Mouse (Mus musculus): ENCODE data around the gene Med22. TPM values are rescaled to one million over a fixed set of nuclear protein-coding genes. Genes with fewer than 3 reads are reported as not detected.

Med22 gene
- polyA plus RNA-seq, 1 experiment from 2014 or later = 164 TPM

DNA sequence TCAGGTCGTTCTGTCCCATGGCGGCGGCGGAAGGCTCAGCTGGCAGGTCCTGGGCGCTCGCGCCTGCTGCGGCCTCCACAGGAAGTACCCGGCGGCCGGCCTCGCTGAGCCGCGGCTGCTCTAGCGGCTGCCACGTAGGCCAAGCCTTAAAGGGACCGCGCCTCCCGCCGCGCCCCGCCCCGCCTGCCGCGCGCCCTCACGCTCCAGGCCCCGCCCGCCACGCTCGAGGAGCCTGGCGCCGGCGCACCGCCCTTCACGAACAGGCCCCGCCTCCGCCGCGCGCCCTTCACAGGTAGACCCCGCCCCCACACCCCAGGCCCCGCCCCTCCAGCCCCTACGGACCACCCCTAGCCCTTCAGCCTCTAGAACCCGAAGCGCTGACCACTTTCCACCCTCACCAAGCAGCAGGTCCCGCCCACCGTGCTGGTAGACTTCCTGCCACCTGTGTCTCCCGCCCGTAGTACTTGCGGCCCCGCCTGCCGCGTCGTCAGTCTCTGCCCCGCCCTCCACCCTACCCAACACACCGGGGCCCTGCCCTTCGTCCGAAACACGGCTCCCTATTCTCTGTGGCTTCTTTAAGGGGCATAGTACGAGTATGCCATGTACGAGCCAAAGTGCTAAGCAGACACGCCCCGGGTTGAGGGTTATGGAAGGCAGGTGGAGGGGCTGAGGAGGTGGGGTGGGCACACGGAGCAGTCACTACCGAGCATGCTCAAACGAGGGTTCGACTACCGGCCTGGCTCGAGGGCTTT, 23.0 kb upstream of the Med22 start, which contains the start of the genes Surf4 and Stkld1:
Surf4 (minus strand) TSS at position 625 of the 752 bp plus-strand sequence.
Stkld1 (plus strand) TSS at position 744 of the 752 bp plus-strand sequence.
- 0 out of 2 replicates have a peak, but pooled peaks cover 14% of the 10 kb centered on the region for H3K36me3 ChIP-seq
- peak within 1 kb of the TSS; percentile 96 for H3K4me2 ChIP-seq (replicated peaks)
- H3K27me3 ChIP-seq = no peaks in the 10 kb centered on the region; the same call in 1 of the 2 replicates
- peaks cover 31% of the 10 kb centered on the region for H3K4me1 ChIP-seq (replicated peaks)
- H3K4me3 ChIP-seq (replicated peaks) = peak within 1 kb of the TSS; percentile 97
- H3K9ac ChIP-seq (replicated peaks) = peak within 1 kb of the TSS; percentile 99
- H3K27ac ChIP-seq = peak within 1 kb of the TSS; percentile 81
- WGBS = 2% methylated on average over 52 of the region's 70 CpGs
- ATAC-seq = peak; percentile 95
- H3K9me3 ChIP-seq = no peaks in the 10 kb centered on the region

DNA sequence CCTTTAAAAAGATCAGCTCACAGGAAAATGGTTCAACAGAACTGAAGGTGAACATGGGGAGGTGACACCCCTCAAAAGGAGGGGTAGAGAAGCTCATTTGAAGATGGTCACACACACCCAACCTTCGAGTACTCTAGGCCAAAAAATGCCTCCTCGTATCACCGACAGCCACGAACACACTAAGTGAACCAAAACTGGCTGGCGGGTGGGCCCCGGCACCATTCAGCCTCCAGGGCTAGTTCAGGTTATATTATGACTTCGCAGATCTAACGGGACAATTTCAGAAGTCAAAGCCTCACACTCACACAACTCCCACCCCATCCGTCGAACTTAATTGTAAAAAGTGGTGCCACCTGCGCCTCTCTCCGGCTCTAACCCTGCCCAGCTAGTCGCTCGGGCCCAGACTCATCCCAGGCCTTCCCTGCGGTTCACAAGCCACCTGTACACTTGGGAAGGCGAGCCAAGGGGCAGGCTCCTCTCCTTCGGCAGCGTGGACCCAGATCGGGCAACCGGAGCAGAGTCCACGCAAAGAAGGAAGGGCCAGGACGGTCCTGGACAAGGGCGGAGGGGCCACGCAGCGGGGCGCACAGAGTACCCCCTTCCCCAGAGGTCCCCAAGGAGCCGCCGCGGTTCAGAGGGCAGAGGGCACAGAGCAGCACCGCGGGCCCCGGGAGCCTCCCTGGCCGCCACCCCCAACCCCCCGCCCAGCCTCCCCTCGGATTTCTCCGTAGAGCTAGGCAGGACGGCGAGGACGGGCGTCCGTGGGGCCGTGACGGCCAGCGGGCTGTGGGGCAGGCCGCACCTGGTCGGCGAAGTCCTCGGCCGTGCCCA, 22.2 kb upstream of the Med22 start:
- Histone ChIP-seq H3K4me3 (replicated peaks) (peak overlapping the region; percentile 97), H3K4me1 (replicated peaks) (peaks cover 31% of the 10 kb centered on the region), H3K27ac (peak overlapping the region; percentile 81), H3K9me3 (no peaks in the 10 kb centered on the region), H3K4me2 (replicated peaks) (peak overlapping the region; percentile 96), H3K27me3 (no peaks in the 10 kb centered on the region; the same call in 1 of the 2 replicates), H3K36me3 (peaks cover 20% of the 10 kb centered on the region; the same call in 1 of the 2 replicates), H3K9ac (replicated peaks) (peak overlapping the region; percentile 99)
- WGBS = 3% methylated on average over 49 of the region's 49 CpGs
- no peak; the same call in 1 of the 2 replicates for ATAC-seq

DNA sequence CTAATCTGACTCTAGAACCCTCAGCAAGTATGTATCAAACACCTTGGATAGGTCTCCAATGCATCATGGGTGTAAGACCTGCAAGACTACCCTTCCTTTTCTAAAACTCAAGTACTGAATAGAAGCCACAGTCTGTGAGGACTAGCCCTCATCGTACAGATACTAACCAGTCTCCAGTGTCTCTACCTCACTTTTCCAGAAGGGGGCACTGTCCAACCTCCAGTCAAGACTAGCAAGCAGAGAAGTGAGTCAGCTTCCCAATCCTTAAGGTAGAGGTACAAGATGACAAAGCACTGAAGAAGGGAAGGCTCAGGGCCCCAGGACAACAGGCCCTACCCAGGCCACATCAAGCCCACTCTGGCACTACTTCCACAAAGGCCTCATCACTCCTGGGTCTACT, 19.9 kb upstream of the Med22 start:
- no peak overlapping the region for H3K4me2 ChIP-seq (replicated peaks)
- no peaks in the 10 kb centered on the region for H3K9me3 ChIP-seq
- peaks cover 41% of the 10 kb centered on the region for H3K36me3 ChIP-seq
- H3K4me3 ChIP-seq (replicated peaks) = no peak overlapping the region
- 38% methylated on average over 1 of the region's 1 CpGs for WGBS
- H3K9ac ChIP-seq (replicated peaks) = no peak overlapping the region
- H3K27me3 ChIP-seq = no peaks in the 10 kb centered on the region; the same call in 1 of the 2 replicates
- no peak for ATAC-seq
- H3K27ac ChIP-seq = no peak overlapping the region
- H3K4me1 ChIP-seq (replicated peaks) = peaks cover 31% of the 10 kb centered on the region

DNA sequence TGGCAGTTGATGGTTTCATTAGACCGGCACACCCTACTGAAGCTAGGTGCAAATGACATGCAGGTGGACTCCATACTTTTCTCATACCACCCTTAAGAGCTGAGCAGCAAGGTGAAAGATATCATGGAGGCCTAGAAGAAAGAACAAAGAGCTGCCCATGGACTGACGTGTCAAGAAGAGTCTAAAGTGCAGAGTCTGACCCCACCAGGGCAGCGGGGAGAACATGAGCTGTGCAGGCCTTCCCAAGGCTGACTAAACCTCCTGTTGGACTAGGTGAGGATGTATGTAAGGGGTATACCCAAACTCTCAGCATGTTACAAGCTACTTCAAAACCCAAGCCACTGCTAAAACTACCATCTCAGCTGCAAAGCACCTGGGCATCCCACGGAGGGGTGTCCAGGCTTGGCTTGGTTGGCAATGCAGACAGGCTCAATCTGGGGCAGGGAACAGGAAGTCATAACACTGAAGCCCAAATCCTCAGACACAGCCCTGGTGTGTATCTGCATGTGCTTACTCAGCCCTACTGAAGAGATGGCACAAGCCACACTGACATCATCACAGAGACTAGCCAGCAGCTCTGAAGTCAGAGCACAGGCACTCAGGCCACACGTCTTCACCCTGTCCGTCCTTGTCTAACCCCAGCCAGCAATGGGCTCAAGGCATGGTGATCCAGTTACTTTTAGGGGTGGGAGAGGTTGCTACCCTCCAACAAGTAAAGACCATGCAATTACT, 17.4 kb upstream of the Med22 start:
- Histone ChIP-seq H3K27me3 (no peaks in the 10 kb centered on the region), H3K9me3 (no peaks in the 10 kb centered on the region), H3K36me3 (peaks cover 66% of the 10 kb centered on the region), H3K4me2 (replicated peaks) (no peak overlapping the region), H3K4me1 (replicated peaks) (peaks cover 31% of the 10 kb centered on the region), H3K9ac (replicated peaks) (no peak overlapping the region), H3K4me3 (replicated peaks) (no peak overlapping the region), H3K27ac (no peak overlapping the region)
- no peak for ATAC-seq
- 94% methylated on average over 6 of the region's 6 CpGs for WGBS

DNA sequence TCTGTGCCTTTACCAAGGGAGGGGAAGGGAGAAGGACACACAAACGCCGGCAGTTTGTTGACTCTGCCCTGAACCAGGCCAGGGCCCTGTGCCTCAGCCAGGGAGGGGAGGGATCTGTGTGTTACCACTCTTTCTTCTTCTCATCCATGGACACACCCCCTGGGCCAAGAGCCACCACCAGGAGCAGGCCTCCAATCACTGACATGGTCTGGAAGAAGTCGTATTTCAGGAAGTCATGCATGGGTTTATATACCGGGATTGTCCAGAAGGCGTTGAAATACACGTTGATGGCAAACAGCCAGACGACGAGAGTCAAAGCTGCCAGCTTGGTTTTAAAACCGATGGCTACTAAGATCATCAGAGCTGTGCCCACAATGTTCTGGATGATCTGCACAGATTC, 11.3 kb upstream of the Med22 start:
- no peak overlapping the region for H3K9ac ChIP-seq (replicated peaks)
- H3K9me3 ChIP-seq = no peaks in the 10 kb centered on the region
- peaks cover 96% of the 10 kb centered on the region for H3K36me3 ChIP-seq
- no peaks in the 10 kb centered on the region for H3K27me3 ChIP-seq
- WGBS = 92% methylated on average over 9 of the region's 9 CpGs
- H3K4me1 ChIP-seq (replicated peaks) = peaks cover 18% of the 10 kb centered on the region
- H3K4me3 ChIP-seq (replicated peaks) = no peak overlapping the region
- no peak overlapping the region for H3K27ac ChIP-seq
- H3K4me2 ChIP-seq (replicated peaks) = no peak overlapping the region
- ATAC-seq = no peak

DNA sequence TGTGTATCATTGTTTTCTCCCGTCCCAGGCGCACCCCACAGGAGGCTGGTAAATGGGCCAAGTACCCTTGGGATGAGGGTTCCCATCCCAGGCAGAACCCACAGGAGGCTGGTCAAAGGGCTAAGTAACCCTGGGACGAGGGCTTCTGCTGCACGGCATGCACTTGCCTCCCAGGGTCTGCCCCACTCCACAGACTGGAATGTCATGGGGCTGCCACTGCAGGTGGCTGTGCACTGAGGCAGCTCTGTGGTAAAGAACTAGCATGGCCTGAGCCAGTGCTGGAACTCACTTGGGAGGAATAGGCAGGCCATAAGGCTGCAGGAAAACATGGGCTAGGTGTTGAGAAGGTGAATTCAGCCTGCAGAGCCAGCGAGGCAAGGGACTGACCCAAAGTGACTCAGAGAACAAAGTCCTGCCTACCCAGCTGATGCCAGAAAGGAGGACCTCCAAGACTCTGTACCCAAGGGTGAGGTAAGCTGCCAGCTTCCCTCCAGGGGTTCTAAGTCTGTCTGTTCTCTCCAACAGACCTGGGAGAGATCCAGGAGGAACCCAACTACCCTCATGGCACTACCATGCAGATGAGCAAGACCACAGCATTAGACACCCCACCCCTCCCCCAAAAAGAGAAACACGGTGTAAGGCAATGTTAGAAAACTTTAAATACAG, 9.8 kb upstream of the Med22 start:
- no peak overlapping the region for H3K4me2 ChIP-seq (replicated peaks)
- peaks cover 81% of the 10 kb centered on the region for H3K36me3 ChIP-seq
- no peaks in the 10 kb centered on the region for H3K27me3 ChIP-seq
- no peak overlapping the region for H3K27ac ChIP-seq
- ATAC-seq = no peak
- H3K9me3 ChIP-seq = no peaks in the 10 kb centered on the region
- 84% methylated on average over 6 of the region's 6 CpGs for WGBS
- no peak overlapping the region for H3K4me3 ChIP-seq (replicated peaks)
- no peak overlapping the region for H3K9ac ChIP-seq (replicated peaks)
- peaks cover 27% of the 10 kb centered on the region for H3K4me1 ChIP-seq (replicated peaks)

DNA sequence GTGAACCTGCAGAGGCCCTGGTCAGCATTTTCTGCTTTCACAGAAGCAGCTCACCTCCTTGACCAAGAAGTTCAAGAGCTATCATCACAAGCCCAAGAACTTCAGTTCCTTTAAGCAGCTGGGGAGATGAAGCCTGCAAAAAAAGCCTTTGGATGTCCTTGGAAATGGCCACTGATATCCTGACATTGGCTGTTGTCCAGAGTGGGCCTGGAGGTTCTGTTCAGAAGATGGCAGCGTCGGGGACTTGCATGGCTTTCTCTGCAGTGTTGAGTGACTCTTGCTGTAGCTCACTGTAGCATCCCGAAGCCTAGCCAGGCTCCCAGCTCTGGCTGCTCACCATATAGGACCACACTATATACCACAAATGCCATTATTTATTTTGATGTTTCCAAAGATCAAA, 9.2 kb upstream of the Med22 start:
- H3K9ac ChIP-seq (replicated peaks) = no peak overlapping the region
- no peak overlapping the region for H3K4me2 ChIP-seq (replicated peaks)
- no peak overlapping the region for H3K4me3 ChIP-seq (replicated peaks)
- no peaks in the 10 kb centered on the region for H3K9me3 ChIP-seq
- H3K36me3 ChIP-seq = peaks cover 75% of the 10 kb centered on the region
- peaks cover 33% of the 10 kb centered on the region for H3K4me1 ChIP-seq (replicated peaks)
- no peaks in the 10 kb centered on the region for H3K27me3 ChIP-seq
- WGBS = 92% methylated on average over 3 of the region's 3 CpGs
- H3K27ac ChIP-seq = no peak overlapping the region
- ATAC-seq = no peak

DNA sequence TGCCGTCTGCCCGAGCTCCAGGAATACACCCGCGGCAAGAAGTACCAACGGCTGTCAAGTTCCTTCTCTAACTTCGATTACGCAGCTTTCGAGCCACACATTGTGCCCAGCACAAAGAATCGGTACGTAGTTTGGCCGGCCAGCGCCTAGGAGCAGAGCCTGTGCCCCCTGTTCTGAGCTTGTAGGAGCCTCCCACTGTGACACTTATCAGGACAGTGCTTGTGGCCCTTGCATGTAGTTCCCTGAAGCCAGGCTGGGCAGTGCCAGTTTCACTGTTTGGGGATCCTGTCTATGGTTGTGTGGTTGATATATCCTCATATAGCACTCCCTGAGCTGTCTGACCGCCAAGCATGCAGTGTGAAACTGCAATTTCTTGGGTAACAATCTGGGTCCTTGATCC, 6.3 kb upstream of the Med22 start:
- Histone ChIP-seq H3K27ac (peak overlapping the region; percentile 80), H3K4me3 (replicated peaks) (peak overlapping the region; percentile 82), H3K9me3 (no peaks in the 10 kb centered on the region), H3K27me3 (no peaks in the 10 kb centered on the region), H3K4me2 (replicated peaks) (peak overlapping the region; percentile 99), H3K4me1 (replicated peaks) (peaks cover 47% of the 10 kb centered on the region), H3K9ac (replicated peaks) (peak overlapping the region; percentile 86), H3K36me3 (peaks cover 75% of the 10 kb centered on the region)
- 4% methylated on average over 13 of the region's 13 CpGs for WGBS
- peak; percentile 25 for ATAC-seq

DNA sequence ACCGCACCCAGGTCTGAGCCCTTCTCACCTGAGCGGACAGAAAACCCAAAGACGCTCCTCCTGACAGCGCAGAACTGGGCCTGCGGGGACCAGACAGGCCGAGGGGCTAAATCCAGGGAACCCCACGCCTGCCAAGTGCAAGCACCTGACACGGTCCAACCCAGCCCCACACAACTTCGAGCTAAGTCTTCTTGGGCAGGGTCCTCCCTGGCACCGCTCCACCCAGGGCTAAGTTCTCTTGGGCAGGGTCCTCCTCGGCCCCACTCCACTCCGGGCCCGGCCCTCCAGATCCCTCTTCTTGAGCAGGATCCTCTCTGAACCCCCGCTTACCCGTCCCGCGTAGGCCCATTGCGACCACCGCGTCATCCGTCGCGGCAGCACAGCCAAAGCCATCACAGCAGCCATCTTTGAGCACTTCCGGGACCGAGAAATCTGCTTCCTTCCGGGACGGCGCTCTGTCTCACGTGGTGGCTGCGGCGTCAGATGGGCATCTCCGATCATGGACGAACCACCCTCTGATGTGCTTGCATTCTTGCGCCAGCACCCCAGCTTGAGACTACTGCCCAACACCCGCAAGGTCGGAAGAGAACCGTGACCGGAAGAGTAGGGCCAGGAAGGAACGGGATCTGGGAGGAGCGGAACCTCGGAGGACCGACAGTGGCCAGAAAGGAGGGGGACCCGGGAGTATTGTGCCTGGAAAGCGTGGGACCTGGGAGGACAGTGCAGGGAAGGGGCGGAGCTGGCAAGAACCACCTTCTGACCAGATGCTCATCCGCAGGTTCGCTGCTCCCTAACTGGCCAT, 5.7 kb upstream of the Med22 start, which contains the start of the genes Surf2 and Surf1:
Surf2 (plus strand) TSS at position 441 of the 802 bp plus-strand sequence.
Surf1 (minus strand) TSS at position 604 of the 802 bp plus-strand sequence.
- H3K36me3 ChIP-seq = peaks cover 69% of the 10 kb centered on the region

DNA sequence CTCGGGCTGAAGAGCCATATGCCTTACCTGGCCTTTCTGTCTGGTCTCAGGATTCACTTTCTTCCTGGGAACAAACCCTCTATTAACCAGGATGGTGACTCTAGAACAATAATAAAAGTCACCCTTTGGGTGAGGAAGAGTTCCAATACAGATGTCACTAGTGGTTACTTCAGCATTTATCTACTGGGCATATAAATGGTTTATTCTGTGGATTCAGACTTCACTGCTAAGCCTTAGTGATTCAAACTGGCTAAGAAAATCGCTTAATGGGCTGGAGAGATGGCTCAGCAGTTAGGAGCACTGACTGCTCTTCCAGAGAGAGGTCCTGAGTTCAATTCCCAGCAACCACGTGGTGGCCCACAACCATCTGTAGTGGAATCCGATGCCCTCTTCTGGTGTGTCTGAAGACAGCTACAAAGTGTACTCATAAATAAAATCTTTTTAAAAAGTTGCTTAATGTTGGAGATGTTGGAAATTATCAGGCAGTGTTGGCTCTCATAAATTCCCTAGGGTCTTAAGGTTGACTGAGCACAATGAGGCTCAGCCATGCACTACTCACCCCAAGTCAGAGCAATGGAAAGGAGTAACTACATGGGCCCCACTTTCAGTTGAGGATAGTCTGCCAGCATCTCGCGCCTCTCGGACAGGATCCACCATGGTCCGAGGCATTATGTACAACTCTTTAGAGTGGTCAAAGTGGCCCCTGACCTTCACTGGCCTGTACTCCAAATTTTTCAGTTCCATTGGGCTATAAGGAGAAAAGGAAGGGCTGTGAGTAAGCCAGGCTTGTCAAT, 3.9 kb upstream of the Med22 start:
- Histone ChIP-seq H3K9me3 (no peaks in the 10 kb centered on the region), H3K4me2 (replicated peaks) (no peak overlapping the region), H3K4me3 (replicated peaks) (no peak overlapping the region), H3K27me3 (no peaks in the 10 kb centered on the region), H3K27ac (no peak overlapping the region), H3K9ac (replicated peaks) (no peak overlapping the region), H3K4me1 (replicated peaks) (peaks cover 57% of the 10 kb centered on the region), H3K36me3 (peaks cover 51% of the 10 kb centered on the region)
- no peak for ATAC-seq
- whole genome bisulfite sequencing = 67% methylated on average over 8 of the region's 8 CpGs

More for the DNA sequence above, 5.7 kb upstream of the Med22 start, which contains the start of the genes Surf2 and Surf1:
- H3K4me3 ChIP-seq (replicated peaks) = peak within 1 kb of the TSS; percentile 82
- peaks cover 51% of the 10 kb centered on the region for H3K4me1 ChIP-seq (replicated peaks)
- H3K27me3 ChIP-seq = no peaks in the 10 kb centered on the region
- H3K4me2 ChIP-seq (replicated peaks) = peak within 1 kb of the TSS; percentile 99
- H3K9ac ChIP-seq (replicated peaks) = peak within 1 kb of the TSS; percentile 86
- WGBS = 2% methylated on average over 47 of the region's 47 CpGs
- ATAC-seq = peak; percentile 79
- peak within 1 kb of the TSS; percentile 80 for H3K27ac ChIP-seq
- no peaks in the 10 kb centered on the region for H3K9me3 ChIP-seq
